Mouse (Mus musculus): Measurements from ENCODE around the gene Lypla2.

GRCm38 (mm10) chr4:135993941-135994340 lies 21.5 kb upstream of the Lypla2 start:
- TF ChIP-seq MAFK (IDR thresholded peaks at IDR 0.05; ENCODE audit: insufficient replicate concordance, low read length) (no peak), CTCF (conservative IDR thresholded peaks at IDR 0.05 in 1 of 2, IDR thresholded peaks at IDR 0.05 in 1 of 2; ENCODE audit: low read depth in 2 of 2, low read length in 2 of 2) (no peak), HCFC1 (IDR thresholded peaks at IDR 0.05; ENCODE audit: low read depth, low read length) (no peak), JUND (conservative IDR thresholded peaks at IDR 0.05; ENCODE audit: low read depth, low read length) (no peak)
